Mouse (Mus musculus) embryonic facial prominence, embryonic 12.5 days (tissue): ENCODE data around the gene Syde2. TPM values are rescaled to one million over a fixed set of nuclear protein-coding genes. Genes with fewer than 3 reads are reported as not detected.

Experiments used
- ATAC-seq: fragments of 200-750 bp; cut with Nextera tagmentation; 2 replicates; pipeline ENCODE4 v1.8.0; 2017; ENCODE audit not compliant: insufficient number of reproducible peaks, insufficient read depth, low FRiP score, low TSS enrichment
- H3K27ac ChIP-seq: fragments of 300-500 bp; sonication (generic); 2 replicates; pipeline ENCODE4 v1.5.1; 2016; ENCODE audit warnings: mild to moderate bottlenecking
- H3K27me3 ChIP-seq: fragments of 300-500 bp; sonication (generic); 2 replicates; pipeline ENCODE4 v1.6.1; 2016; ENCODE audit warnings: mild to moderate bottlenecking, moderate library complexity
- H3K36me3 ChIP-seq: fragments of 300-500 bp; sonication (generic); 2 replicates; pipeline ENCODE4 v1.6.1; 2016; ENCODE audit warnings: mild to moderate bottlenecking
- H3K4me1 ChIP-seq: fragments of 300-500 bp; sonication (generic); 2 replicates; pipeline ENCODE4 v1.6.1; 2016
- H3K4me2 ChIP-seq: fragments of 300-500 bp; sonication (generic); replicated peaks from 2 replicates; pipeline ENCODE4 v1.6.1; 2016; ENCODE audit warnings: mild to moderate bottlenecking, moderate library complexity
- H3K4me3 ChIP-seq: fragments of 300-500 bp; sonication (generic); 2 replicates; pipeline ENCODE4 v1.5.1; 2016; ENCODE audit warnings: mild to moderate bottlenecking
- H3K9ac ChIP-seq: fragments of 300-500 bp; sonication (generic); 2 replicates; pipeline ENCODE4 v1.6.1; 2016; ENCODE audit warnings: mild to moderate bottlenecking, moderate library complexity
- H3K9me3 ChIP-seq: fragments of 300-500 bp; sonication (generic); 2 replicates; pipeline ENCODE4 v1.6.1; 2016; ENCODE audit warnings: mild to moderate bottlenecking, moderate library complexity
- WGBS: fragments of 180-500 bp; shearing (Covaris S2); methylation state at CpG from one replicate; pipeline ENCODE4 v1.1.7; 2016; 5-methylcytosine and 5-hydroxymethylcytosine counted together
- polyA plus RNA-seq: library from polyadenylated mRNA; unstranded; fragments of >200 nt; fragmentation: Nextera tagmentation; extraction: Ambion mirVana; gene quantifications from 2 replicates; pipeline ENCODE4 v1.2.1, GENCODE M21; 2016

Syde2 gene
- polyA plus RNA-seq, 1 experiment from 2014 or later: 2.9 TPM

DNA sequence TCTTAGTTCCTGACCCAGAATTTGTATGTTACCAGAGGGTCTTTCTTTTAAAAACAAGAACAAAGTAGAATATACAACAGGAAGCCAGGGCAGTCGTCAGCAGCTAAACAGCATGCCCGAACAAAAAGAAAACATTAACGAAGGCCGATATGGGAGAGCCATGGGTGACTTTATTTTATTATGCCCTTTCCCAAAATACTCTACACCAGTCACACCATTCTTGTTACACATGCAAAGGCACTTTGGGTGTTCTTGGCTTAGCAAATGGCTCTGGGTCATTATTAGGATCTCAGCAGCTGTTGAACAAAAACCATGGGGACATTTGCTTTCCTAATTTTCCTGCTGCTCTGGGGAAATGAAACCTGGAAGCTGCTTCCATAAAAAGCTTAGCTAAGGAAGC lies 81.6 kb downstream of the Syde2 start:
- ATAC-seq: no peak
- 67% methylated on average over 4 of the region's 4 CpGs for WGBS
- no peak overlapping the region for H3K27ac ChIP-seq
- H3K27me3 ChIP-seq: no peaks in the 10 kb centered on the region
- H3K4me3 ChIP-seq: no peak overlapping the region
- no peak overlapping the region for H3K4me2 ChIP-seq
- H3K9me3 ChIP-seq: no peaks in the 10 kb centered on the region
- no peak overlapping the region for H3K9ac ChIP-seq
- H3K4me1 ChIP-seq: no peaks in the 10 kb centered on the region
- no peaks in the 10 kb centered on the region for H3K36me3 ChIP-seq

Other genes starting within 250 kb of the Syde2 start
- 38.8 and 41.3 TPM in 2 replicates for gene Ddah1, start 229.2 kb upstream of the Syde2 start, polyA plus RNA-seq
- 44.9 and 52.7 TPM in 2 replicates for gene Bcl10, start 65.1 kb upstream of the Syde2 start, polyA plus RNA-seq
- 50.4 and 54.2 TPM in 2 replicates for gene 2410004B18Rik, start 49.9 kb upstream of the Syde2 start, polyA plus RNA-seq
- gene Wdr63, start 120.3 kb downstream of the Syde2 start, polyA plus RNA-seq: 0.14 and 0.17 TPM in 2 replicates
- 5.3 and 5.8 TPM in 2 replicates for gene Mcoln3, start 129.6 kb downstream of the Syde2 start, polyA plus RNA-seq
- 0.27 and 0.88 TPM in 2 replicates for gene Mcoln2, start 162.0 kb downstream of the Syde2 start, polyA plus RNA-seq
- 1.4 and 1.6 TPM in 2 replicates for gene Lpar3, start 233.1 kb downstream of the Syde2 start, polyA plus RNA-seq